Mouse (Mus musculus) CH12.LX (cell line): ENCODE measurements around the gene Spaca7. TPM values are rescaled to one million over a fixed set of nuclear protein-coding genes. Genes with fewer than 3 reads are reported as not detected.

Experiments
- DNase-seq: peaks from one replicate; pipeline ENCODE4 v3.0.0-alpha.2; 2013; ENCODE audit errors: extremely low read depth
- H3K27ac ChIP-seq: 2 replicates; pipeline ENCODE4 v1.5.1; 2012; ENCODE audit warnings: low read depth, mild to moderate bottlenecking, control low read depth, moderate library complexity; ENCODE audit not compliant: insufficient read depth
- H3K27me3 ChIP-seq: replicated peaks from 2 replicates; pipeline ENCODE3; 2012; ENCODE audit warnings: inconsistent platforms
- H3K36me3 ChIP-seq, 2 experiments: replicated peaks in 1 of 2; 2 replicates each; pipeline versions ENCODE3 to v1.6.1; 2012; ENCODE audit warnings: inconsistent platforms in 1 of 2, low read length in 1 of 2, mild to moderate bottlenecking in 1 of 2, mixed read lengths in 1 of 2, moderate library complexity in 1 of 2; ENCODE audit not compliant: control insufficient read depth in 1 of 2, insufficient read depth in 1 of 2
- H3K4me1 ChIP-seq, 2 experiments: 2 replicates each; pipeline ENCODE4 v1.6.1; 2012; ENCODE audit warnings: inconsistent platforms in 1 of 2, moderate library complexity in 1 of 2; ENCODE audit not compliant: insufficient read depth in 2 of 2, control insufficient read depth in 1 of 2
- H3K4me2 ChIP-seq: 2 replicates; pipeline ENCODE4 v1.6.1; 2012; ENCODE audit warnings: low read depth, mild to moderate bottlenecking, control low read depth; ENCODE audit not compliant: poor library complexity, insufficient read depth, severe bottlenecking
- H3K4me3 ChIP-seq, 3 experiments: fragments of 150-350 bp in 1 of 3; sonication (generic) in 1 of 3; replicated peaks in 1 of 3; 2 replicates each; pipeline versions ENCODE3 to v1.5.1; 2011 to 2012; ENCODE audit warnings: low read depth in 2 of 3, low read length in 2 of 3, mild to moderate bottlenecking in 2 of 3, moderate library complexity in 2 of 3, control low read depth in 1 of 3, improper control_type of control experiment in 1 of 3, inconsistent platforms in 1 of 3, mixed read lengths in 1 of 3; ENCODE audit not compliant: poor library complexity in 1 of 3
- H3K79me2 ChIP-seq: replicated peaks from 2 replicates; pipeline ENCODE4 v1.6.1; 2012; ENCODE audit warnings: mild to moderate bottlenecking, moderate library complexity; ENCODE audit not compliant: control insufficient read depth, poor library complexity, insufficient read depth, severe bottlenecking; ENCODE audit errors: extremely low read depth
- H3K9ac ChIP-seq: 2 replicates; pipeline ENCODE4 v1.6.1; 2012; ENCODE audit warnings: low read depth, mild to moderate bottlenecking, control low read depth, moderate library complexity; ENCODE audit not compliant: insufficient read depth
- H3K9me3 ChIP-seq: replicated peaks from 2 replicates; pipeline ENCODE3; 2012; ENCODE audit warnings: low read length, inconsistent platforms, mixed read lengths
- BHLHE40 ChIP-seq: IDR thresholded peaks from 2 replicates; pipeline ENCODE4 v1.6.1; 2011; ENCODE audit warnings: mild to moderate bottlenecking, low read depth, low read length, improper control_type of control experiment
- CHD1 ChIP-seq: IDR thresholded peaks from 2 replicates; pipeline ENCODE4 v1.6.1; 2012; ENCODE audit warnings: low read depth, low read length, improper control_type of control experiment, inconsistent platforms
- E2F4 ChIP-seq: IDR thresholded peaks from 2 replicates; pipeline ENCODE4 v1.6.1; 2011; ENCODE audit warnings: low read depth, low read length, improper control_type of control experiment; ENCODE audit not compliant: insufficient replicate concordance
- ELF1 ChIP-seq: IDR thresholded peaks from 2 replicates; pipeline ENCODE4 v1.6.1; 2014; ENCODE audit warnings: low read depth, mild to moderate bottlenecking, inconsistent platforms, low read length, improper control_type of control experiment
- IRF4 ChIP-seq: IDR thresholded peaks from 2 replicates; pipeline ENCODE4 v1.6.1; 2014; ENCODE audit warnings: low read depth, mild to moderate bottlenecking, inconsistent platforms, low read length, improper control_type of control experiment
- JUND ChIP-seq: conservative IDR thresholded peaks from 2 replicates; pipeline ENCODE4 v1.6.1; 2011; ENCODE audit warnings: low read depth, low read length, improper control_type of control experiment
- KAT2A ChIP-seq: IDR thresholded peaks from 2 replicates; pipeline ENCODE4 v1.6.1; 2012; ENCODE audit warnings: low read length, improper control_type of control experiment, inconsistent platforms; ENCODE audit not compliant: insufficient replicate concordance
- MAX ChIP-seq: IDR thresholded peaks from 2 replicates; pipeline ENCODE4 v1.6.1; 2011; ENCODE audit warnings: low read length, improper control_type of control experiment
- MAZ ChIP-seq: IDR thresholded peaks from 2 replicates; pipeline ENCODE4 v1.6.1; 2012; ENCODE audit warnings: low read depth, mild to moderate bottlenecking, inconsistent platforms, low read length, improper control_type of control experiment, moderate library complexity
- MEF2A ChIP-seq: IDR thresholded peaks from 2 replicates; pipeline ENCODE4 v1.6.1; 2014; ENCODE audit warnings: low read depth, mild to moderate bottlenecking, inconsistent platforms, low read length, improper control_type of control experiment, borderline replicate concordance
- MXI1 ChIP-seq: IDR thresholded peaks from 2 replicates; pipeline ENCODE4 v1.6.1; 2011; ENCODE audit warnings: mild to moderate bottlenecking, low read depth, low read length, improper control_type of control experiment
- NELFE ChIP-seq: IDR thresholded peaks from 2 replicates; pipeline ENCODE4 v1.6.1; 2011; ENCODE audit warnings: low read depth, low read length, improper control_type of control experiment
- RCOR1 ChIP-seq: conservative IDR thresholded peaks from 2 replicates; pipeline ENCODE4 v1.6.1; 2012; ENCODE audit warnings: low read depth, mild to moderate bottlenecking, inconsistent platforms, low read length, improper control_type of control experiment
- SIN3A ChIP-seq: IDR thresholded peaks from 2 replicates; pipeline ENCODE4 v1.6.1; 2012; ENCODE audit warnings: low read length, improper control_type of control experiment, inconsistent platforms
- UBTF ChIP-seq: IDR thresholded peaks from 2 replicates; pipeline ENCODE4 v1.6.1; 2012; ENCODE audit warnings: low read depth, mild to moderate bottlenecking, inconsistent platforms, low read length, improper control_type of control experiment, moderate library complexity
- USF1 ChIP-seq: IDR thresholded peaks from 2 replicates; pipeline ENCODE4 v1.6.1; 2014; ENCODE audit warnings: low read depth, mild to moderate bottlenecking, inconsistent platforms, low read length, improper control_type of control experiment
- ZC3H11A ChIP-seq: IDR thresholded peaks from 2 replicates; pipeline ENCODE4 v1.6.1; 2012; ENCODE audit warnings: low read depth, mild to moderate bottlenecking, inconsistent platforms, low read length, improper control_type of control experiment
- ZNF384 ChIP-seq: IDR thresholded peaks from 2 replicates; pipeline ENCODE4 v1.6.1; 2012; ENCODE audit warnings: low read depth, low read length, improper control_type of control experiment, inconsistent platforms
- dilution Hi-C: fragments of 300-500 bp; cut with MboI; formaldehyde crosslinking; loops from 2 replicates; pipeline ENCODE4 v1.14.3; 2020; ENCODE audit warnings: low sequenced_read_pairs; ENCODE audit not compliant: extremely low pct_unique_long_range_greater_than_20kb, extremely low pct_ligation_motif_present
- in situ Hi-C: fragments of 300-500 bp; cut with MboI; formaldehyde crosslinking; loops from 3 replicates; pipeline ENCODE4 v1.14.3; 2019; ENCODE audit warnings: low sequenced_read_pairs, low pct_ligation_motif_present, low pct_unique_long_range_greater_than_20kb, mixed read lengths
- polyA plus RNA-seq: library from polyadenylated mRNA; unstranded; fragments of >175 nt; gene quantifications from 2 replicates; pipeline ENCODE4 v1.2.1, GENCODE M21; 2012; ENCODE audit warnings: low read depth; ENCODE audit not compliant: insufficient read length
- total RNA-seq, 2 experiments: library from RNA; depleted of rRNA; stranded (reverse); fragments of 300-350 nt in 1 of 2; fragments of >200 nt in 1 of 2; gene quantifications; 2 replicates each; pipeline ENCODE4 v1.2.3; 2012 to 2014

Gene Spaca7
- total and polyA plus RNA-seq, 3 experiments = not detected

GRCm38 (mm10) chr8:12646536-12646935 is 73.7 kb downstream of the Spaca7 start:
- peaks cover 48 to 85% of the 10 kb centered on the region in 2 experiments for H3K36me3 ChIP-seq
- DNase-seq = no peak
- no peak for TF ChIP-seq JUND
- no peak for TF ChIP-seq USF1
- no peak for TF ChIP-seq MEF2A
- no peak for TF ChIP-seq UBTF
- TF ChIP-seq ZC3H11A = no peak
- TF ChIP-seq, all 38 proteins: peak for 0
- no peaks in the 10 kb centered on the region for H3K9me3 ChIP-seq
- H3K27ac ChIP-seq = no peak overlapping the region
- H3K9ac ChIP-seq = no peak overlapping the region
- no peaks in the 10 kb centered on the region; the same call in 1 of the 2 replicates for H3K79me2 ChIP-seq
- no peaks in the 10 kb centered on the region for H3K27me3 ChIP-seq
- H3K4me2 ChIP-seq = no peak overlapping the region
- H3K4me1 ChIP-seq = peaks cover 0 to 24% of the 10 kb centered on the region in 2 experiments; a peak in 2 of 4 replicates
- no peak overlapping the region for H3K4me3 ChIP-seq
- dilution Hi-C loops (no loop called here), in situ Hi-C loops (no loop called here)

DNA sequence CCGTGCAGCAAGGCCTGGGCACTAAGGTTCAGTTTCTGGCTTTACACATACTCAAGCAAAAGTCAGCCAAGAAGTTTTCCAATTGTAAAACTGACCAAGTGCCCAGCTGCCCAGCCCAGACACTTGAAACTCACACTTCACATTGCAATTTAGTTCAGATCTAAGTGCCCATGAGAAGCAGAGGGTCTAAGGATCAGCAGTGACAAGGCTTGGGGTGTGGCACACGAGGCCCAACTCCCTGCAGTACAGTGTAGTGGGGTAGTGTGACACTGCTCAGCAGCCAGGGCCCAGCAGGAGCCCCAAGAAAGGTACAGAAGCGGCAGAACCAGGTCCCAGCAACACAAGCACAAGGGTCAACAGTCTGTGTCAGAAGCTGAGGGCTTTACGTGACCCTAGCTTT is 76.1 kb downstream of the Spaca7 start:
- no peak for DNase-seq
- H3K9ac ChIP-seq = no peak overlapping the region
- no peaks in the 10 kb centered on the region; the same call in 1 of the 2 replicates for H3K79me2 ChIP-seq
- H3K9me3 ChIP-seq = no peaks in the 10 kb centered on the region
- H3K27ac ChIP-seq = no peak overlapping the region
- H3K27me3 ChIP-seq = no peaks in the 10 kb centered on the region
- no peak overlapping the region for H3K4me2 ChIP-seq
- H3K4me1 ChIP-seq = peaks cover 0 to 24% of the 10 kb centered on the region in 2 experiments; a peak in 2 of 4 replicates
- H3K36me3 ChIP-seq = peaks cover 65 to 91% of the 10 kb centered on the region in 2 experiments
- in situ Hi-C loops (no loop called here), dilution Hi-C loops (no loop called here)
- no peak overlapping the region for H3K4me3 ChIP-seq
- TF ChIP-seq RCOR1 (no peak), BHLHE40 (no peak), NELFE (no peak), MAZ (no peak), E2F4 (no peak), IRF4 (no peak), ZNF384 (no peak), JUND (no peak), UBTF (no peak), MAX (no peak), ELF1 (no peak), CHD1 (no peak), KAT2A (no peak), SIN3A (no peak), MXI1 (no peak)
- TF ChIP-seq, all 38 proteins: peak for 0

Other genes with a start within 250 kb of the Spaca7 start
- not detected in 2 replicates for gene Sox1, start 177.7 kb upstream of the Spaca7 start, total RNA-seq (2012; rRNA removed)
- not detected in 2 replicates for gene Sox1, start 177.7 kb upstream of the Spaca7 start, total RNA-seq (2014; rRNA removed)
- gene Sox1, start 177.7 kb upstream of the Spaca7 start, polyA plus RNA-seq = not detected in 2 replicates
- gene Tubgcp3, start 99.2 kb downstream of the Spaca7 start, total RNA-seq (2012; rRNA removed) = 30.3 and 33.4 TPM in 2 replicates
- gene Tubgcp3, start 99.2 kb downstream of the Spaca7 start, total RNA-seq (2014; rRNA removed) = 25.1 and 29.7 TPM in 2 replicates
- gene Tubgcp3, start 99.2 kb downstream of the Spaca7 start, polyA plus RNA-seq = 44.0 and 48.7 TPM in 2 replicates
- gene Atp11a, start 184.0 kb downstream of the Spaca7 start, total RNA-seq (2012; rRNA removed) = 0.21 and 0.34 TPM in 2 replicates
- gene Atp11a, start 184.0 kb downstream of the Spaca7 start, total RNA-seq (2014; rRNA removed) = 0.12 TPM in 2 replicates
- gene Atp11a, start 184.0 kb downstream of the Spaca7 start, polyA plus RNA-seq = 0.27 TPM in 2 replicates